30 mouse cellular contexts compared by ENCODE assay signal in the genomic region with DNA sequence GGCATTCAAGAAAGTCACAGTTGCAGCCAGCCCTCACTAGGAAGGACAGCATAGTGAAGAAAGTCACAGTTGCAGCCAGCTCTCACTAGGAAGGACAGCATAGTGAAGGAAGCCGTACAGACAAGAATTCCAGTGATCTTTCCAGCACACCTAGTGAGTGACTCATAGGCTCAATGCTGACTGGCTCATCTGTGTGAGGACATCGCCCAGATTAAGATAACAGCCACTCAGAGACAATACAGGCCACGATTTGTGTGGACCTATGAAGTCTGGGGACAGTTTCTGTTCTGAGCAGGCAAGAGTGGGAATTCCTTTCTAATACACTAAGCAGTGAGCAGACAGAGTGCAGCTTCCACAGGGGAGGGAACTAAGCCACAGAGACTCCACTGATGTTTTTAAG. TPM values are rescaled to one million over a fixed set of nuclear protein-coding genes. Genes with fewer than 3 reads are reported as not detected.
A peak's percentile ranks its signal among the peaks of the same experiment; 100 is the strongest.
DNase-seq lines count a peak whose midpoint lies in the region; ATAC-seq and TF ChIP-seq lines count a peak whose summit lies in the region.
"Had no signal": no experiment of that assay in that cellular context is flagged by ENCODE, and none has a peak within 500 bp of the region (broad histone marks: within the 10 kb centered on the region; RNA-seq: fewer than 3 reads in every experiment).

No protein-coding gene starts in this region.

- no peak overlapping the region for H3K9ac ChIP-seq in heart, embryonic 12.5 days
- H3K9ac ChIP-seq in intestine, postnatal 0 days (ENCODE audit: low read depth, low read length), result no peak overlapping the region
- H3K9ac ChIP-seq: embryonic facial prominence, embryonic 13.5 days; forebrain, postnatal 0 days; heart, embryonic 15.5 days; hindbrain, embryonic 14.5 days; limb, embryonic 13.5 days; liver, embryonic 13.5 days; midbrain, embryonic 12.5 days; neural tube, embryonic 13.5 days had no signal

- H3K9me3 ChIP-seq in heart, embryonic 12.5 days (replicated peaks), result peaks cover 2% of the 10 kb centered on the region
- no peaks in the 10 kb centered on the region for H3K9me3 ChIP-seq in intestine, postnatal 0 days (ENCODE audit: control insufficient read depth)
- H3K9me3 ChIP-seq: liver, embryonic 13.5 days had no signal

- WGBS in heart, embryonic 12.5 days, result 12% methylated on average over 3 of the region's 3 CpGs
- WGBS in intestine, postnatal 0 days, result 23% methylated on average over 3 of the region's 3 CpGs

- H3K4me2 ChIP-seq in heart, embryonic 12.5 days, result peak overlapping the region; percentile 33
- H3K4me2 ChIP-seq in intestine, postnatal 0 days (replicated peaks; ENCODE audit: low read depth), result no peak overlapping the region
- H3K4me2 ChIP-seq: embryonic facial prominence, embryonic 13.5 days; heart, embryonic 15.5 days; hindbrain, embryonic 14.5 days; limb, embryonic 13.5 days; liver, embryonic 13.5 days; midbrain, embryonic 12.5 days; neural tube, embryonic 13.5 days had no signal

- H3K4me3 ChIP-seq in heart, embryonic 12.5 days, result no peak overlapping the region
- H3K4me3 ChIP-seq in intestine, postnatal 0 days (ENCODE audit: low read depth, low read length), result no peak overlapping the region
- H3K4me3 ChIP-seq: embryonic facial prominence, embryonic 13.5 days; erythroblast, embryonic 14.5 days; heart, embryonic 15.5 days; limb, embryonic 13.5 days; liver, embryonic 13.5 days; megakaryocyte, embryonic 14.5 days; midbrain, embryonic 12.5 days; neural tube, embryonic 13.5 days had no signal

- peak overlapping the region; percentile 25; the same call in 1 of the 2 replicates for H3K27ac ChIP-seq in heart, embryonic 12.5 days (ENCODE audit: poor library complexity, severe bottlenecking)
- no peak overlapping the region for H3K27ac ChIP-seq in intestine, postnatal 0 days (ENCODE audit: low read depth, low read length)
- H3K27ac ChIP-seq: embryonic facial prominence, embryonic 13.5 days; heart, embryonic 15.5 days; hindbrain, embryonic 14.5 days; kidney, postnatal 0 days; limb, embryonic 13.5 days; liver, embryonic 13.5 days; midbrain, embryonic 12.5 days; neural tube, embryonic 13.5 days had no signal

- ATAC-seq in heart, embryonic 12.5 days (ENCODE audit: insufficient number of reproducible peaks, low FRiP score), result no peak
- peak; percentile 43; the same call in 1 of the 2 replicates for ATAC-seq in intestine, postnatal 0 days
- ATAC-seq: forebrain, postnatal 0 days; lung, postnatal 0 days had no signal

- peaks cover 6% of the 10 kb centered on the region for H3K4me1 ChIP-seq in heart, embryonic 12.5 days (replicated peaks)
- no peaks in the 10 kb centered on the region for H3K4me1 ChIP-seq in intestine, postnatal 0 days (replicated peaks; ENCODE audit: control insufficient read depth, insufficient read depth, low read length)
- H3K4me1 ChIP-seq: embryonic facial prominence, embryonic 13.5 days; heart, embryonic 15.5 days; limb, embryonic 13.5 days; liver, embryonic 13.5 days; midbrain, embryonic 12.5 days; neural tube, embryonic 13.5 days had no signal

- H3K27me3 ChIP-seq in heart, embryonic 12.5 days (replicated peaks), result no peaks in the 10 kb centered on the region
- no peaks in the 10 kb centered on the region for H3K27me3 ChIP-seq in intestine, postnatal 0 days (replicated peaks; ENCODE audit: control insufficient read depth, insufficient read depth, low read length)
- H3K27me3 ChIP-seq: CH12.LX; embryonic facial prominence, embryonic 13.5 days; heart, embryonic 15.5 days; limb, embryonic 13.5 days; midbrain, embryonic 12.5 days; neural tube, embryonic 13.5 days had no signal

- no peak for DNase-seq in heart, adult 8-10 months (ENCODE audit: low spot score)
- DNase-seq in 3134 (ENCODE audit: extremely low read depth, insufficient read length, low spot score), result peak; percentile 19
- DNase-seq in Muller cell, postnatal 12 days (ENCODE audit: inconsistent ontology term), result peak; percentile 56
- no peak for DNase-seq in cerebellum, postnatal 4 days (ENCODE audit: low spot score in 2 of 2)
- DNase-seq in c-Kit-positive CD71-positive TER-119-positive erythroid progenitor cells, embryonic 14.5 days (ENCODE audit: low spot score), result no peak
- DNase-seq: adrenal gland, postnatal 36 days; cerebellum, adult 9-10 months; cerebellum, postnatal 36 days; forebrain, postnatal 0 days; kidney, adult 8-10 months; kidney, postnatal 4 days; liver, embryonic 13.5 days; lung, adult 18-20 months; lung, postnatal 4 days; right cerebral cortex, postnatal 4 days; thymus, adult 2 months; thymus, postnatal 36 days had no signal

- no peak for TF ChIP-seq CTCF in intestine, postnatal 0 days (IDR thresholded peaks at IDR 0.05; ENCODE audit: low read depth)

- no peaks in the 10 kb centered on the region for H3K36me3 ChIP-seq in heart, embryonic 12.5 days
- H3K36me3 ChIP-seq in intestine, postnatal 0 days (ENCODE audit: control insufficient read depth, insufficient read depth), result no peaks in the 10 kb centered on the region
- H3K36me3 ChIP-seq: embryonic facial prominence, embryonic 13.5 days; heart, embryonic 15.5 days; limb, embryonic 13.5 days; liver, embryonic 13.5 days; midbrain, embryonic 12.5 days; neural tube, embryonic 13.5 days had no signal

RNA-seq across cellular contexts. Expression of a gene that starts 46.3 kb away (rescaled TPM):
- 2.6 and 3.0 TPM in 2 replicates for polyA plus RNA-seq in heart, embryonic 12.5 days (2016; fragmentation: Nextera tagmentation; extraction: Ambion mirVana)
- 1 to 10 TPM; 1.9 to 3.3 (median 2.7) TPM for total RNA-seq in heart, adult 8-10 months (2022)
- 2.0 and 2.1 TPM in 2 replicates for polyA plus RNA-seq in intestine, postnatal 0 days (2015; fragmentation: Nextera tagmentation; extraction: Ambion mirVana)

Comparison
In these comparisons a context has a peak if more than half of its experiments do, and no peak if none do; other contexts are left out.
1. DNase-seq: peak in 3134 (single experiment) and Muller cell, postnatal 12 days (single experiment); none in heart, adult 8-10 months (single experiment), cerebellum, postnatal 4 days (0 of 2) and c-Kit-positive CD71-positive TER-119-positive erythroid progenitor cells, embryonic 14.5 days (single experiment).